ENCODE assay signal across 8 mouse cellular contexts in genomic region chr7:24133425-24133995, GRCm38 (mm10). TPM values are rescaled to one million over a fixed set of nuclear protein-coding genes. Genes with fewer than 3 reads are reported as not detected.
DNase-seq lines count a peak whose midpoint lies in the region; ATAC-seq lines count a peak whose summit lies in the region.

No protein-coding gene starts in this region.

- H3K9me3 ChIP-seq in erythroblast, embryonic 14.5 days (ENCODE audit: control insufficient read depth, low read length), result no peaks in the 10 kb centered on the region
- no peaks in the 10 kb centered on the region for H3K9me3 ChIP-seq in limb, embryonic 11.5 days (ENCODE audit: control insufficient read depth, low read length)
- H3K9me3 ChIP-seq in stomach, embryonic 14.5 days (ENCODE audit: control insufficient read depth, low read depth, low read length), result no peaks in the 10 kb centered on the region

- H3K4me3 ChIP-seq in erythroblast, embryonic 14.5 days (replicated peaks), result peak overlapping the region; percentile 76
- H3K4me3 ChIP-seq in limb, embryonic 11.5 days (ENCODE audit: low read depth, low read length), result peak overlapping the region; percentile 72
- H3K4me3 ChIP-seq in stomach, embryonic 14.5 days (ENCODE audit: low read depth, low read length), result peak overlapping the region; percentile 64

- H3K27me3 ChIP-seq in erythroblast, embryonic 14.5 days (ENCODE audit: control insufficient read depth), result no peaks in the 10 kb centered on the region
- no peaks in the 10 kb centered on the region for H3K27me3 ChIP-seq in limb, embryonic 11.5 days (ENCODE audit: control insufficient read depth, insufficient read depth, low read length)
- H3K27me3 ChIP-seq in stomach, embryonic 14.5 days (ENCODE audit: control insufficient read depth, insufficient read depth, low read length), result no peaks in the 10 kb centered on the region

- 19% methylated on average over 6 of the region's 6 CpGs for WGBS in limb, embryonic 11.5 days
- WGBS in stomach, embryonic 14.5 days, result 20% methylated on average over 6 of the region's 6 CpGs

- H3K4me1 ChIP-seq in erythroblast, embryonic 14.5 days (ENCODE audit: control insufficient read depth), result peaks cover 15% of the 10 kb centered on the region
- no peaks in the 10 kb centered on the region for H3K4me1 ChIP-seq in limb, embryonic 11.5 days (ENCODE audit: control insufficient read depth, insufficient read depth, low read length)
- peaks cover 6% of the 10 kb centered on the region; the same call in 1 of the 2 replicates for H3K4me1 ChIP-seq in stomach, embryonic 14.5 days (ENCODE audit: control insufficient read depth, insufficient read depth, low read length)

- H3K4me2 ChIP-seq in limb, embryonic 11.5 days (ENCODE audit: low read depth, severe bottlenecking), result peak overlapping the region; percentile 65
- peak overlapping the region; percentile 43 for H3K4me2 ChIP-seq in stomach, embryonic 14.5 days (replicated peaks; ENCODE audit: low read depth, low read length)

- no peak for ATAC-seq in erythroblast, adult 5-6 weeks (replicated peaks; ENCODE audit: low FRiP score, poor library complexity, severe bottlenecking)
- ATAC-seq in limb, embryonic 11.5 days (ENCODE audit: insufficient number of reproducible peaks, low FRiP score, low TSS enrichment, low read depth), result peak; percentile 31; the same call in 1 of the 2 replicates
- no peak for ATAC-seq in stomach, embryonic 14.5 days (ENCODE audit: insufficient number of reproducible peaks, insufficient read depth, low FRiP score, low read depth)

- DNase-seq in right cerebral cortex, adult 2 months (ENCODE audit: low spot score in 2 of 2), result peak; percentile 7 to 13
- DNase-seq in right cerebral cortex, adult 18-20 months, result no peak
- DNase-seq in limb, embryonic 11.5 days (ENCODE audit: low spot score), result no peak
- DNase-seq in adrenal gland, postnatal 10 days, result no peak
- DNase-seq in right cerebral cortex, postnatal 10 days (ENCODE audit: low spot score in 2 of 2), result no peak

- peak overlapping the region; percentile 58 for H3K9ac ChIP-seq in limb, embryonic 11.5 days (ENCODE audit: low read length)
- H3K9ac ChIP-seq in stomach, embryonic 14.5 days (replicated peaks; ENCODE audit: low read depth, low read length), result no peak overlapping the region; the same call in 1 of the 2 replicates

- H3K27ac ChIP-seq in limb, embryonic 11.5 days (replicated peaks; ENCODE audit: low read depth, low read length), result no peak overlapping the region
- no peak overlapping the region for H3K27ac ChIP-seq in stomach, embryonic 14.5 days (ENCODE audit: low read length)

- peaks cover 22% of the 10 kb centered on the region for H3K36me3 ChIP-seq in erythroblast, embryonic 14.5 days (ENCODE audit: control insufficient read depth)
- H3K36me3 ChIP-seq in limb, embryonic 11.5 days (ENCODE audit: control insufficient read depth, insufficient read depth, low read length), result no peaks in the 10 kb centered on the region
- H3K36me3 ChIP-seq in stomach, embryonic 14.5 days (ENCODE audit: control insufficient read depth, insufficient read depth, low read length), result peaks cover 8% of the 10 kb centered on the region; the same call in 1 of the 2 replicates

RNA-seq across cellular contexts. Expression of gene Zfp235, which starts 0.5 kb away (rescaled TPM):
- 0.04 TPM in 1 of 2 replicates, not detected in the other for polyA plus RNA-seq in erythroblast, embryonic 14.5 days (2012)
- total RNA-seq in erythroblast, adult 5-6 weeks (2015; ENCODE audit: low replicate concordance), result 0.19 and 1.9 TPM in 2 replicates
- total RNA-seq in erythroblast, adult 5-6 weeks (2017; ENCODE audit: low replicate concordance), result 1.4 TPM in 2 replicates
- 18.4 and 18.5 TPM in 2 replicates for polyA plus RNA-seq in limb, embryonic 11.5 days (2014; fragmentation: Nextera tagmentation; extraction: Ambion mirVana)
- polyA plus RNA-seq in stomach, embryonic 14.5 days (2014; fragmentation: Nextera tagmentation; extraction: Ambion mirVana), result 21.7 and 22.2 TPM in 2 replicates
- 1 to 10 TPM; 7.2 to 9.9 TPM for total RNA-seq in adrenal gland, postnatal 10 days (2021)

RNA-seq across cellular contexts. Expression of gene Zfp112, which starts 21.4 kb away (rescaled TPM):
- polyA plus RNA-seq in erythroblast, embryonic 14.5 days (2012), result 0.02 and 0.05 TPM in 2 replicates
- not detected in 2 replicates for total RNA-seq in erythroblast, adult 5-6 weeks (2015; ENCODE audit: low replicate concordance)
- 0.14 and 1.0 TPM in 2 replicates for total RNA-seq in erythroblast, adult 5-6 weeks (2017; ENCODE audit: low replicate concordance)
- polyA plus RNA-seq in limb, embryonic 11.5 days (2014; fragmentation: Nextera tagmentation; extraction: Ambion mirVana), result 3.3 and 5.4 TPM in 2 replicates
- polyA plus RNA-seq in stomach, embryonic 14.5 days (2014; fragmentation: Nextera tagmentation; extraction: Ambion mirVana), result 5.4 and 6.3 TPM in 2 replicates
- total RNA-seq in adrenal gland, postnatal 10 days (2021), result 1 to 10 TPM; 2.3 to 4.8 TPM

RNA-seq across cellular contexts. Expression of gene Zfp114, which starts 41.4 kb away (rescaled TPM):
- polyA plus RNA-seq in erythroblast, embryonic 14.5 days (2012), result not detected in 2 replicates
- total RNA-seq in erythroblast, adult 5-6 weeks (2015; ENCODE audit: low replicate concordance), result not detected in 2 replicates
- 0.60 TPM in 1 of 2 replicates, not detected in the other for total RNA-seq in erythroblast, adult 5-6 weeks (2017; ENCODE audit: low replicate concordance)
- polyA plus RNA-seq in limb, embryonic 11.5 days (2014; fragmentation: Nextera tagmentation; extraction: Ambion mirVana), result 5.3 and 5.9 TPM in 2 replicates
- 5.9 and 8.0 TPM in 2 replicates for polyA plus RNA-seq in stomach, embryonic 14.5 days (2014; fragmentation: Nextera tagmentation; extraction: Ambion mirVana)
- total RNA-seq in adrenal gland, postnatal 10 days (2021), result under 1 TPM; 0.61 to 0.69 TPM

RNA-seq across cellular contexts. Expression of gene Zfp180, which starts 51.8 kb away (rescaled TPM):
- polyA plus RNA-seq in erythroblast, embryonic 14.5 days (2012), result 0.80 and 0.83 TPM in 2 replicates
- total RNA-seq in erythroblast, adult 5-6 weeks (2015; ENCODE audit: low replicate concordance), result 7.3 and 8.6 TPM in 2 replicates
- total RNA-seq in erythroblast, adult 5-6 weeks (2017; ENCODE audit: low replicate concordance), result 11.0 and 15.3 TPM in 2 replicates
- 30.7 and 30.9 TPM in 2 replicates for polyA plus RNA-seq in limb, embryonic 11.5 days (2014; fragmentation: Nextera tagmentation; extraction: Ambion mirVana)
- 21.4 and 23.2 TPM in 2 replicates for polyA plus RNA-seq in stomach, embryonic 14.5 days (2014; fragmentation: Nextera tagmentation; extraction: Ambion mirVana)
- total RNA-seq in adrenal gland, postnatal 10 days (2021), result 10 to 100 TPM; 15.2 to 17.3 TPM

Comparison
In these comparisons a context has a peak if more than half of its experiments do, and no peak if none do; other contexts are left out.
1. DNase-seq: peak in right cerebral cortex, adult 2 months (2 of 2); none in right cerebral cortex, adult 18-20 months (single experiment), limb, embryonic 11.5 days (single experiment), adrenal gland, postnatal 10 days (single experiment) and right cerebral cortex, postnatal 10 days (0 of 2).
2. RNA of gene Zfp235, which starts 0.5 kb away (polyA plus RNA-seq): 21.7 to 22.2 TPM in stomach, embryonic 14.5 days and 18.4 to 18.5 TPM in limb, embryonic 11.5 days; 0.04 TPM in erythroblast, embryonic 14.5 days; every median in the first group is over 10 times any median in the second.
3. Peak in every context shown above with its lines, with median percentiles within 50 percentile points of each other: H3K4me3 ChIP-seq.